Mouse (Mus musculus): ENCODE results near the gene Tnnc1. TPM values are rescaled to one million over a fixed set of nuclear protein-coding genes. Genes with fewer than 3 reads are reported as not detected.

Tnnc1 gene
- polyA plus RNA-seq, 1 experiment from 2014 or later: 0.40 TPM

DNA sequence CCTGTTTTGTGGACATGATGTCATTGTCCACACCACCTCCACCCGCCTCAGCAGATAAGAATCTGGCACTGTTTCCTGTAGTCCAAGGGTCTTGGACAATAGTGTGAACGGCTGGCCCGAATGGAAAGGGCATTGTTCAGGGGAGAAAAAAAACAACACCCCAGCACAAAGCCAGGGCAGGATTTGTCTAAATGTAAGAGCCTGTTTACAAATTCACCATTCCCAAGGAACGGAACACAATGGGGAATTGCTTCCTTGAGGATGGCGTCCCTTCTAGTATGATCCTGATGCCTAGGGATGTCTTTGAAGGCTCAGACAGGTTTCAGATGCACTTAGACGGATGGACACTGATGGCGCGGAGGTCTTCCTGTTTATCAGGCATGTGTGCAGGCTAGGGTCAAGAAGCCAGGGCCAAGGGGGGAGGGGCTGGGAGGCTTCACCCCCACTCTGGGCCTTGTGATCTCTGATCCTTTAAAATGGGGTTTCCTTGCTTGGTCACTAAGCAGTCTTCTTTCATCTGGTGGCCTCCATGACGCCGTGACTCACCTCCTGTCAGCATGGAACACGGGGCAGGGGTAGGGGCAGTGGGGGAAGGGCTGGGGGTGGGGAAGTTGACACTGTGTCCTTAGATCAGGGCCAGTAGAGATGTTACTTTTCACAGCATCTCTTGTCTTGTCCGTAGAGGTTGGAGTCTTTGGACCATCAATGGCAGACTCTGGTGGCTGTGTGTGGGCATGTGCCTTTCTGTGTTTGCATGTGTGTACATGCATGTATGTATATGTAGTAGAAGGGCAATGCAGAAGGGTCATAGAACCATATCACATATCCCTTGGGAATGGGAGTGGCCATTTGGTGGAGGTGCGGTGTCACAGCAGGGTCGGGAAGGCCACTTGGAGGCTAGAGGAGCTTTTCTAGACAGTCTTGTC lies 25.2 kb downstream of the Tnnc1 start:
- no peaks in the 10 kb centered on the region for H3K4me1 ChIP-seq (ENCODE audit: control insufficient read depth, insufficient read depth, low read length)
- no peak overlapping the region for H3K9ac ChIP-seq (ENCODE audit: low read length)
- no peak overlapping the region for H3K4me3 ChIP-seq (ENCODE audit: low read depth, low read length)
- no peak overlapping the region for H3K4me2 ChIP-seq
- H3K27me3 ChIP-seq (ENCODE audit: control insufficient read depth, insufficient read depth, low read length): no peaks in the 10 kb centered on the region
- DNase-seq (ENCODE audit: low spot score, missing footprints) (peak; percentile 65), ATAC-seq (ENCODE audit: low FRiP score) (peak; percentile 38)
- WGBS: 87% methylated on average over 14 of the region's 14 CpGs
- H3K36me3 ChIP-seq (ENCODE audit: control insufficient read depth, insufficient read depth, low read length): no peaks in the 10 kb centered on the region
- H3K27ac ChIP-seq (ENCODE audit: low read depth, low read length): no peak overlapping the region
- no peaks in the 10 kb centered on the region for H3K9me3 ChIP-seq (ENCODE audit: control insufficient read depth, low read length)

DNA sequence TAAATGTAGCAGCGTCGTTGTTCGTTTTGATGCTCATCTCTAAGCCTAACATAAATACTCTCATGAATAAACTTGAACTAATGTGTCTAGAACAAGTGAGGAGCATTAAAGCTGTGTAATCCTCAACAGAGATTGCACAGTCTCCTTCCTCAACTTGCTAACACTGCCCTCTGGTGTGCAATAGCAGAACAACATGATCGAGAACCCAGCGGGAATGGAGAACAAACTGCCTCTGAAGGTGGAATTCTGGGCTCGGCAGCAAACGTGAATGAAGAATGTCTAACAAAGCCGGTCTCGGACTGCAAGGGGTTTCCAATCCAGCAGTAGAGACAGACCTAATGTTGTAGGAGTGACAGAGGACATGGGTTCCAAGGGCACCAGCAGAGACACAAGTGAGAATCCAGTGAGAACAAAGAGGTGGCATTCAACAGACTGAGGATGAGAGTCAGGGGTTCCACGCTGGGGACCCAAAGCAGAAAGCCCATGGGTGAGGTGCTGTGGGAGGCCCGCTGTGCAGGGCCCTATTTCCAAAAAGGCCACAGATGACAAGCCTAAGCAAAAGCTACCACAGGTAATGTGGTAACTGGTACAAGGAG lies 26.0 kb downstream of the Tnnc1 start:
- no peak overlapping the region for H3K4me2 ChIP-seq
- H3K27ac ChIP-seq (ENCODE audit: low read depth, low read length): no peak overlapping the region
- WGBS: 24% methylated on average over 11 of the region's 11 CpGs

DNA sequence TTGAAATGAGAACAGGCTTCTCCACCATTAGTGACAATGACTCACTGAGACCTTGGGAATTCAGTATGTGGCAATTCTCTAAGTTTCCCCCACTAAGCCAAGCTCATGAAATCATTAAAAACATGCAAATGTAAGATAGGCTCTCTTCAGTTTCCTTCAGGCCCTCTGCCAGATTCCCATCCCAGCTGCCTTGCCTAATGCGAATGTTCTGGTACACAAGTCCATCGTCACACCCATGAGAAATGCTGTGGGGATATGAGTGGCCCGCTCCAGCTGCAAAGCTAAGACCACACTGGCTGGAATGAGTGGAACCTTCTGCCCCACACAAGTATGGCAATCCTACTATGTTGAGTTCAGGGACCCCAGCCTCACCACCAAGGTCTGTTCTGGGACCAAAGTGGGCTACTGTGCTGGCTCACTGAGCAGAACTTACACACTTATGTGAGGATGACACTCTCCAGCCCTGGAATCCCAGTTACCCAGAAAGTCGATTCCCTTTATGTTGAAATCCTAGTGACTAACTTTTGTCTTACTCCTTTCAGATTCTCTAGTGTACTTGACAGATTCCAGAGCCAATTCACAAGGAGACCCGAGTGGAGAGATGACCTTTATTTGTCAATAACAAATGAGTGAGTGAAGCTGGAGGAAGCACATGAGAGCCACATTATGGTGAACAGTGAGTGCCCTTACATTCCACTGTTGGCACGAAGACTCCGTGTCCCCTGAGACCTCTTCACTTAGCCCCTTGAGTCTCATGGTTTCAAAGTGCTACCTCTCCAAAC lies 29.2 kb downstream of the Tnnc1 start:
- H3K4me1 ChIP-seq (ENCODE audit: control insufficient read depth, insufficient read depth, low read length): no peaks in the 10 kb centered on the region
- H3K36me3 ChIP-seq (ENCODE audit: control insufficient read depth, insufficient read depth, low read length): no peaks in the 10 kb centered on the region
- no peak overlapping the region for H3K27ac ChIP-seq (ENCODE audit: low read depth, low read length)
- DNase-seq (ENCODE audit: low spot score, missing footprints) (no peak), ATAC-seq (ENCODE audit: low FRiP score) (no peak)
- H3K4me3 ChIP-seq (ENCODE audit: low read depth, low read length): no peak overlapping the region
- no peaks in the 10 kb centered on the region for H3K27me3 ChIP-seq (ENCODE audit: control insufficient read depth, insufficient read depth, low read length)
- no peak overlapping the region for H3K9ac ChIP-seq (ENCODE audit: low read length)
- WGBS: 84% methylated on average over 7 of the region's 7 CpGs
- no peak overlapping the region for H3K4me2 ChIP-seq
- no peaks in the 10 kb centered on the region for H3K9me3 ChIP-seq (ENCODE audit: control insufficient read depth, low read length)

More for the DNA sequence above, 26.0 kb downstream of the Tnnc1 start:
- Histone ChIP-seq H3K9me3 (ENCODE audit: control insufficient read depth, low read length) (no peaks in the 10 kb centered on the region), H3K4me3 (ENCODE audit: low read depth, low read length) (no peak overlapping the region), H3K4me1 (ENCODE audit: control insufficient read depth, insufficient read depth, low read length) (no peaks in the 10 kb centered on the region), H3K27me3 (ENCODE audit: control insufficient read depth, insufficient read depth, low read length) (no peaks in the 10 kb centered on the region), H3K9ac (ENCODE audit: low read length) (peak overlapping the region; percentile 45), H3K36me3 (ENCODE audit: control insufficient read depth, insufficient read depth, low read length) (no peaks in the 10 kb centered on the region)
- peak; percentile 22; the same call in 1 of the 2 replicates for ATAC-seq (ENCODE audit: low FRiP score)
- DNase-seq (ENCODE audit: low spot score, missing footprints): peak; percentile 97

DNA sequence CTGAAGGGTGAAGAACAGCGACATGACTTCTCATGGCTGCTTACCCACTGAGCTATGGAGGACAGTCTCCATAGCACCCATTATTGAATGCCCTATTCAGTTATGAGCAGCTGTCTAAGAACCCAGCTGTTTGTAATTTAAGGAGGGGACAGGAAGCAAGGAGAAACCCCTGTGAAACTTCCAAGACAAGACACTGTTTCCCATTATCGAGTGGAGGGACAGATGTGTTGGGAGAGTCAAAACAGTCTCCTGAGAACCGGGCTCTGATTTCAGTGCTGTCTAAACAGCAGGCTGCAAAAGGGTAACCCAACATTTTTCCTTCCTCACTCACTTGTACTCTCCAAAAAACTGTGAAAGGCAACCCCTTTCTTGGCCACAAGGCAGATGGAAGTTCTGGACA lies 32.4 kb downstream of the Tnnc1 start:
- no peak overlapping the region for H3K27ac ChIP-seq (ENCODE audit: low read depth, low read length)
- no peak overlapping the region for H3K4me2 ChIP-seq
- DNase-seq (ENCODE audit: low spot score, missing footprints): no peak
- H3K9me3 ChIP-seq (ENCODE audit: control insufficient read depth, low read length): no peaks in the 10 kb centered on the region
- H3K27me3 ChIP-seq (ENCODE audit: control insufficient read depth, insufficient read depth, low read length): no peaks in the 10 kb centered on the region
- no peak overlapping the region for H3K4me3 ChIP-seq (ENCODE audit: low read depth, low read length)
- WGBS: 74% methylated on average over 3 of the region's 3 CpGs
- ATAC-seq (ENCODE audit: low FRiP score): no peak
- H3K36me3 ChIP-seq (ENCODE audit: control insufficient read depth, insufficient read depth, low read length): no peaks in the 10 kb centered on the region
- no peaks in the 10 kb centered on the region for H3K4me1 ChIP-seq (ENCODE audit: control insufficient read depth, insufficient read depth, low read length)
- no peak overlapping the region for H3K9ac ChIP-seq (ENCODE audit: low read length)

DNA sequence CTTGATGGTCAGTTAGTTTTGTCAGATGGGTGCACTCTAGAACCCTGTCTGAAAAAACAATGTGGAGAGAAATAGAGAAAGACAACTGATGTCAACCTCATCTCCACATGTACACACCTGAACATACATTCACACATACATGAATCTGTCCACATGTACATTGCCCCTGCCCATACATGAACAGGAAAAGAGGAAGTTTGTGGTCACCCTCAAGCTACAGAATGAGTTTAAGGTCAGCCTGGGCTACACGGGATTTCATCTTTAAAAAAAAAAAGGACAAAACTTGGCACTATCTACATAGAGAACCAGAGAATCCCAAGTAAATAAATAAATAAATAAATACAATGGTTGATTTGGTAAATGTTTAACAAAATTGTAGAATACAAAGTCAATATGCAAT lies 36.7 kb downstream of the Tnnc1 start:
- H3K4me3 ChIP-seq (ENCODE audit: low read depth, low read length): no peak overlapping the region
- no peaks in the 10 kb centered on the region for H3K9me3 ChIP-seq (ENCODE audit: control insufficient read depth, low read length)
- ATAC-seq (ENCODE audit: low FRiP score): no peak
- H3K27me3 ChIP-seq (ENCODE audit: control insufficient read depth, insufficient read depth, low read length): no peaks in the 10 kb centered on the region
- H3K4me1 ChIP-seq (ENCODE audit: control insufficient read depth, insufficient read depth, low read length): no peaks in the 10 kb centered on the region
- H3K36me3 ChIP-seq (ENCODE audit: control insufficient read depth, insufficient read depth, low read length): no peaks in the 10 kb centered on the region
- WGBS: 89% methylated on average over 1 of the region's 1 CpGs
- no peak overlapping the region for H3K27ac ChIP-seq (ENCODE audit: low read depth, low read length)
- no peak for DNase-seq (ENCODE audit: low spot score, missing footprints)
- no peak overlapping the region for H3K4me2 ChIP-seq
- H3K9ac ChIP-seq (ENCODE audit: low read length): no peak overlapping the region

DNA sequence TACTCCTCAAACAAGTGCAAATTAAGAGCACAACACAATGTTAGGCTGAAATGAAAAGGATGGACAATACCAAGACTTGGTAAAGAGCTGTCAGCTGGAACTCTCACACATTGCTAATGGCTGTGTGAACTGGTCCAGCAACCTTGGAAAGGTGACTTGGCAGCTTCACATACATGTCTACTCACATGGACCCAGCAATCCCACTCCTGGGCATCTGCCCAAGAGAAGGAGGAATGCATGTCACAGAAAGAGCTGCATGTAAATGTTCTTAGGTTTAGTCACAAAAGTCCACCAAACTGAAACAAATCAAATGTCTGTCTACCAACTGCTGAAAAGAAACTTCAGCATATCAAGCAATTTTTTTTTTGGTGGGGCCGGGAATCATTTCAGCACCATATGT lies 37.8 kb downstream of the Tnnc1 start:
- no peak for ATAC-seq (ENCODE audit: low FRiP score)
- H3K9ac ChIP-seq (ENCODE audit: low read length): no peak overlapping the region
- no peaks in the 10 kb centered on the region for H3K27me3 ChIP-seq (ENCODE audit: control insufficient read depth, insufficient read depth, low read length)
- no peak overlapping the region for H3K27ac ChIP-seq (ENCODE audit: low read depth, low read length)
- no peaks in the 10 kb centered on the region for H3K36me3 ChIP-seq (ENCODE audit: control insufficient read depth, insufficient read depth, low read length)
- no peak overlapping the region for H3K4me2 ChIP-seq
- no peak overlapping the region for H3K4me3 ChIP-seq (ENCODE audit: low read depth, low read length)
- 84% methylated on average over 1 of the region's 1 CpGs for WGBS
- peaks cover 3% of the 10 kb centered on the region; the same call in 1 of the 2 replicates for H3K4me1 ChIP-seq (ENCODE audit: control insufficient read depth, insufficient read depth, low read length)
- DNase-seq (ENCODE audit: low spot score, missing footprints): no peak
- H3K9me3 ChIP-seq (ENCODE audit: control insufficient read depth, low read length): no peaks in the 10 kb centered on the region

DNA sequence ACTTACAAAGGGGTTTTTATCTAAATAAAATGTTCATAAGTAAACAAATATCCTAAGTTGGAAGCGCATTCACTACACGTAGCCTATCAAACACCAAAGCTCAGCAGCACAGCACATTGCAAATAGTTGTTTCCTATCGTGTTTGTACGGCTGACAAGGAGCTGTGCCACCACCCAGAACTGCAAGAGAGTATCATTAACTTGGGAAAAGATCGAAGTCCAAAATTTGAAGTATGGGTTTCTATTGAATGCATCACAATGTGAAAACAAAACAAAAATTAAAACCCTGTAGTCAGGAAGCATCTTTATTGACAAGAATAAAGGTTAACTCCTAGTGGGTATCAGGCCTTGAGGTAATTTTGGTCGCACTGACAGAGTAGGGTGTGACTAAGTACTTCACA lies 40.3 kb downstream of the Tnnc1 start:
- no peak overlapping the region for H3K9ac ChIP-seq (ENCODE audit: low read length)
- no peak overlapping the region for H3K27ac ChIP-seq (ENCODE audit: low read depth, low read length)
- no peak overlapping the region for H3K4me3 ChIP-seq (ENCODE audit: low read depth, low read length)
- no peaks in the 10 kb centered on the region for H3K9me3 ChIP-seq (ENCODE audit: control insufficient read depth, low read length)
- ATAC-seq (ENCODE audit: low FRiP score) (no peak), DNase-seq (ENCODE audit: low spot score, missing footprints) (no peak)
- no peaks in the 10 kb centered on the region for H3K36me3 ChIP-seq (ENCODE audit: control insufficient read depth, insufficient read depth, low read length)
- H3K4me1 ChIP-seq (ENCODE audit: control insufficient read depth, insufficient read depth, low read length): peaks cover 11% of the 10 kb centered on the region; the same call in 1 of the 2 replicates
- WGBS: 90% methylated on average over 6 of the region's 6 CpGs
- H3K27me3 ChIP-seq (ENCODE audit: control insufficient read depth, insufficient read depth, low read length): no peaks in the 10 kb centered on the region
- no peak overlapping the region for H3K4me2 ChIP-seq

DNA sequence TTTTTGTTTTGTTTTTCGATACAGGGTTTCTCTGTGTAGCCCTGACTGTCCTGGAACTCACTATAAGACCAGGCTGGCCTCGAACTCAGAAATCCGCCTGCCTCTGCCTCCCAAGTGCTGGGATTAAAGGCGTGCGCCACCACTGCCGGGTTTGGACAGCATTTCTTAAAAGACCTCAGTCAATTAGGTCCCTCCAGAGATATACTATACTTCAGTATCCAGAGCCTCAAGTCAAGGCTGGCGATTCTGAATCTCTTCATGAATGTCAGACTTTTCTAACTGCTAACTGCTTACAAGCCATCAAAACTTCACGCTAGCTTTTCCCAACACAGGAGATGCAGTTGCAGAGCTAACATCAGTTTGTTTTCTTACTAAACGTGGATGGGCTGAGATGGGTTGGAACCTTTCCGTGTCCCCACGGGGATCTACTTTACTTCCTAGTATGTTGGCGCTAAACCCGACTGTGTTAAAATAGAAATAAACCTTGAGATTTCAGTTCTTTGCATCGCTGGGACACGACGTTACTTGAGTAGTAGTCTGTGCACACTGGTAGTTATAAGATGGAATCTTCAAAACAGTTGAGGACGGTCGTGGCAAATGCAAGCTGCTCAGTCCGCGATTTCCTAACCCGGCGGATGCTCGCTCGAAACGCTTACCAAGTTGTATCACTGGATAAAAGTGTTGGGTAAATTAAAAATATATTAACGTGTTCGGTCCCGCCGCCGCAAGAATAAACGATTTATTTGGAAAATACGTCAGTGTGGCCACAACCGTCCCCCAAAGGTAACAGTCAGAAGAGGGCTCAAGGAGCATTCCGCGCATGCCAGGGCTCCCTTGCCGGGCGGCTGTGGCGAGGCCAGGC lies 42.3 kb downstream of the Tnnc1 start:
- no peaks in the 10 kb centered on the region for H3K27me3 ChIP-seq (ENCODE audit: control insufficient read depth, insufficient read depth, low read length)
- 22% methylated on average over 38 of the region's 38 CpGs for WGBS
- no peak for ATAC-seq (ENCODE audit: low FRiP score)

More for the DNA sequence above, 42.3 kb downstream of the Tnnc1 start:
- Histone ChIP-seq H3K4me3 (ENCODE audit: low read depth, low read length) (peak overlapping the region; percentile 98), H3K36me3 (ENCODE audit: control insufficient read depth, insufficient read depth, low read length) (peaks cover 13% of the 10 kb centered on the region), H3K9ac (ENCODE audit: low read length) (peak overlapping the region; percentile 96), H3K27ac (ENCODE audit: low read depth, low read length) (peak overlapping the region; percentile 71), H3K4me1 (ENCODE audit: control insufficient read depth, insufficient read depth, low read length) (peaks cover 11% of the 10 kb centered on the region; the same call in 1 of the 2 replicates), H3K9me3 (ENCODE audit: control insufficient read depth, low read length) (no peaks in the 10 kb centered on the region), H3K4me2 (peak overlapping the region; percentile 91)
- no peak for DNase-seq (ENCODE audit: low spot score, missing footprints)
